ENCODE assay signal across 8 mouse cellular contexts in the genomic region with DNA sequence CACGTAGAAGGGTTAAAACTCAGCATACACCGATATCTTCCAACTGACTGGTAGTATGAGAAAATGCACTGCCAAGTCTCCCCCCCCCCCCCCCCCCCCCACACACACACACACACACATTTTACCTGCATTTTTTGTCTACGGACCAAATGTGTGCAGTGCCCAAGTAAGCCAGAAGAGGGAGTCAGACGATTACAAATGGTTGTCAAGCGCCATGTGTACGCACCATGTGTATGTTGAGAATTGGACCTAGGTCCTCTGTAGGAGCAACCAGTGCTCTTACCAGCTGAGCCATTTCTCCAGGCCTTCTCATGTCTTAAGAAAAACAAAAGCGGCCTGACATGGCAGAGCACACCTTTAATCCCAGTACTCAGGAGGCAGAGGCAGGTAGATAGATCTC. TPM values are rescaled to one million over a fixed set of nuclear protein-coding genes. Genes with fewer than 3 reads are reported as not detected.
A peak's percentile ranks its signal among the peaks of the same experiment; 100 is the strongest.
DNase-seq lines count a peak whose midpoint lies in the region; ATAC-seq and TF ChIP-seq lines count a peak whose summit lies in the region.
"Had no signal": no experiment of that assay in that cellular context is flagged by ENCODE, and none has a peak within 500 bp of the region (broad histone marks: within the 10 kb centered on the region; RNA-seq: fewer than 3 reads in every experiment).

No protein-coding gene starts in this region.

- no peak overlapping the region for H3K27ac ChIP-seq in kidney, adult 2 months (ENCODE audit: insufficient read depth, low read depth, low read length)
- H3K27ac ChIP-seq in kidney, embryonic 15.5 days = no peak overlapping the region
- no peak overlapping the region for H3K27ac ChIP-seq in ES-Bruce4 (ENCODE audit: insufficient read depth, low read length)
- H3K27ac ChIP-seq: macrophage had no signal

- 59% methylated on average over 7 of the region's 7 CpGs for WGBS in kidney, adult 2 months
- WGBS in kidney, embryonic 15.5 days = 69% methylated on average over 7 of the region's 7 CpGs

- no peaks in the 10 kb centered on the region for H3K36me3 ChIP-seq in kidney, adult 2 months (ENCODE audit: control insufficient read depth, insufficient read depth, low read length)
- H3K36me3 ChIP-seq in kidney, embryonic 15.5 days = peaks cover 2% of the 10 kb centered on the region; the same call in 1 of the 2 replicates
- H3K36me3 ChIP-seq in ES-Bruce4 (ENCODE audit: control insufficient read depth, insufficient read depth, low read length, poor library complexity, severe bottlenecking) = 0 out of 2 replicates have a peak, but pooled peaks cover 2% of the 10 kb centered on the region

- TF ChIP-seq EP300 in ES-Bruce4 (IDR thresholded peaks at IDR 0.05; ENCODE audit: insufficient read depth, low read depth, low read length) = no peak

- H3K4me1 ChIP-seq in kidney, adult 2 months (ENCODE audit: control insufficient read depth, insufficient read depth, low read length) = no peaks in the 10 kb centered on the region
- no peaks in the 10 kb centered on the region for H3K4me1 ChIP-seq in kidney, embryonic 15.5 days
- peaks cover 11% of the 10 kb centered on the region for H3K4me1 ChIP-seq in ES-Bruce4 (ENCODE audit: control insufficient read depth, insufficient read depth, low read length)

- H3K27me3 ChIP-seq in kidney, adult 2 months (replicated peaks; ENCODE audit: control insufficient read depth, insufficient read depth, low read length) = no peaks in the 10 kb centered on the region
- H3K27me3 ChIP-seq in kidney, embryonic 15.5 days = no peaks in the 10 kb centered on the region
- H3K27me3 ChIP-seq in ES-Bruce4 (ENCODE audit: control insufficient read depth, insufficient read depth, low read length, poor library complexity, severe bottlenecking) = no peaks in the 10 kb centered on the region

- H3K9me3 ChIP-seq in kidney, embryonic 15.5 days (replicated peaks) = no peaks in the 10 kb centered on the region
- no peaks in the 10 kb centered on the region for H3K9me3 ChIP-seq in ES-Bruce4 (replicated peaks; ENCODE audit: control insufficient read depth, insufficient read depth, low read length, poor library complexity, severe bottlenecking)

- ATAC-seq in kidney, embryonic 15.5 days (replicated peaks; ENCODE audit: low FRiP score) = no peak
- ATAC-seq in granulocyte monocyte progenitor cell, adult 5-6 weeks (replicated peaks; ENCODE audit: poor library complexity, severe bottlenecking) = 0 out of 2 replicates have a peak, but pooled peaks have one; percentile 33
- ATAC-seq in inflammation-experienced regulatory T-cells, adult 6 months = no peak

- no peak overlapping the region for H3K9ac ChIP-seq in kidney, embryonic 15.5 days
- H3K9ac ChIP-seq in ES-Bruce4 (ENCODE audit: low read depth, poor library complexity, severe bottlenecking) = no peak overlapping the region

- peak; percentile 52 for TF ChIP-seq CTCF in kidney, adult 2 months (conservative IDR thresholded peaks at IDR 0.05; ENCODE audit: insufficient read depth, insufficient read length, low read depth, low read length)
- TF ChIP-seq CTCF in ES-Bruce4 (IDR thresholded peaks at IDR 0.05; ENCODE audit: low read depth, low read length) = peak; percentile 25

- H3K4me2 ChIP-seq in kidney, embryonic 15.5 days = no peak overlapping the region

- DNase-seq in kidney, adult 2 months = peak; percentile 50
- DNase-seq in adrenal gland, adult 2 months = peak; percentile 52
- peak; percentile 75 for DNase-seq in lung, postnatal 10 days

- TF ChIP-seq POLR2A in kidney, adult 2 months (IDR thresholded peaks at IDR 0.05; ENCODE audit: low read depth, low read length) = no peak
- no peak for TF ChIP-seq POLR2A in ES-Bruce4 (IDR thresholded peaks at IDR 0.05; ENCODE audit: insufficient read depth, low read length)

- no peak overlapping the region for H3K4me3 ChIP-seq in kidney, adult 2 months (ENCODE audit: insufficient read depth, low read depth, low read length)
- no peak overlapping the region for H3K4me3 ChIP-seq in kidney, embryonic 15.5 days (replicated peaks)
- no peak overlapping the region for H3K4me3 ChIP-seq in ES-Bruce4 (ENCODE audit: low read depth, low read length)

RNA-seq across cellular contexts. Expression of a gene that starts 35.9 kb away (rescaled TPM):
- 137 and 149 TPM in 2 replicates for polyA plus RNA-seq in kidney, adult 2 months (2012; rRNA removed)
- polyA plus RNA-seq in kidney, embryonic 15.5 days (2015; fragmentation: Nextera tagmentation; extraction: Ambion mirVana) = 62.1 and 65.3 TPM in 2 replicates
- 141 and 145 TPM in 2 replicates for polyA plus RNA-seq in ES-Bruce4 (2011; ENCODE audit: insufficient read depth, insufficient read length, low read depth, missing spikeins)
- total RNA-seq in adrenal gland, adult 2 months (2021) = 10 to 100 TPM; 41.9 to 80.4 TPM
- polyA plus RNA-seq in adrenal gland, adult 2 months (2012; rRNA removed) = 50.3 and 56.3 TPM in 2 replicates
- total RNA-seq in granulocyte monocyte progenitor cell, adult 5-6 weeks (2014; fragmentation: Nextera tagmentation) = not detected in 2 replicates
- 0.05 TPM in 1 of 2 replicates, not detected in the other for total RNA-seq in granulocyte monocyte progenitor cell, adult 5-6 weeks (2017)
- polyA plus RNA-seq in inflammation-experienced regulatory T-cells, adult 6 months (2017; shearing (Covaris generic)) = under 1 TPM; 0.06 to 0.38 (median 0.11) TPM
- polyA plus RNA-seq: macrophage had no signal

Comparison
In these comparisons a context has a peak if more than half of its experiments do, and no peak if none do; other contexts are left out.
1. RNA of a gene that starts 35.9 kb away (polyA plus RNA-seq): 137 to 149 TPM in kidney, adult 2 months, 141 to 145 TPM in ES-Bruce4, 62.1 to 65.3 TPM in kidney, embryonic 15.5 days and 50.3 to 56.3 TPM in adrenal gland, adult 2 months; 0.06 to 0.38 TPM in inflammation-experienced regulatory T-cells, adult 6 months; every median in the first group is over 10 times any median in the second.
2. Peak in every context shown above with its lines, with median percentiles within 50 percentile points of each other: DNase-seq.